Mouse (Mus musculus) embryonic fibroblast, embryonic 13.5 days (primary cell): ENCODE data around the gene Cnga1. TPM values are rescaled to one million over a fixed set of nuclear protein-coding genes. Genes with fewer than 3 reads are reported as not detected.
"Not testable (repeated sequence)": the region's sequence is repeated elsewhere in the genome, so short reads cannot be mapped to it uniquely, and the experiment has no call there.

Source experiments
- H3K27ac ChIP-seq: 2 replicates; pipeline ENCODE4 v1.5.1; 2012; ENCODE audit warnings: low read length, control low read depth, inconsistent platforms; ENCODE audit not compliant: insufficient read depth
- H3K4me1 ChIP-seq: 2 replicates; pipeline ENCODE4 v1.6.1; 2011; ENCODE audit warnings: low read length; ENCODE audit not compliant: control insufficient read depth, insufficient read depth
- H3K4me3 ChIP-seq: 2 replicates; pipeline ENCODE4 v1.5.1; 2011; ENCODE audit warnings: mild to moderate bottlenecking, control low read depth, low read length; ENCODE audit not compliant: insufficient read depth
- CTCF ChIP-seq: IDR thresholded peaks from 2 replicates; pipeline ENCODE4 v1.5.1; 2011; ENCODE audit warnings: mild to moderate bottlenecking, control low read depth, low read length, moderate library complexity, borderline replicate concordance; ENCODE audit not compliant: insufficient read depth
- POLR2A ChIP-seq: IDR thresholded peaks from 2 replicates; pipeline ENCODE4 v1.6.1; 2011; ENCODE audit warnings: low read depth, mild to moderate bottlenecking, control low read depth, low read length, moderate library complexity
- polyA plus RNA-seq: library from polyadenylated mRNA; stranded (reverse); fragments of >200 nt; gene quantifications from 2 replicates; pipeline ENCODE4 v1.2.4, GENCODE M21; 2011; ENCODE audit warnings: low read depth; ENCODE audit not compliant: missing spikeins, insufficient read length

Cnga1 gene
- polyA plus RNA-seq, 1 experiment: not detected

DNA sequence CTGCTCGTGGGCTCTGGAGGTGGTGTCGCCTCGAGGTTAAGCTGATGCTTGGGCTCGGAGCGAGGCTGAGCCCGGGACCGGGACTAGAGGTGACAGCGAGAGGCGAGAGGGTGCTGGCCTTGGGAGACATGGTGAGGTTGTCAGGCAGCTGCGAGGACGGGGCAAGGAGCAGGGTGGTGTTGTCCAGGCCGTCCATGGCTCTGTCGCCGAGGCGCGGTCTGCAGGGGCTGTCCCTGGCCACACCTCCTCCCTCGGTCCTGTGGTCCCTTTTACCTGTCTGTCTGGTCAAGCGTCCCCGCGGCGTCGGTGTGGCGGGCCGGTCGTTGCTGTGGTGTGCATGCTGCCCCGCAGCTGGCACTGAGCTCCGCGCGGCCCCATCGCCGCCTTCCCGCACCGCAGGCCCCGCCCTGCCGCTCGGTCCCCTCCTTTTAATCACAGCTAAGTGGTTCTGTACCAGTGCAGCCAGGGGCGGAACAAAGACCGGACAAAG, 56.8 kb downstream of the Cnga1 start, which contains the start of gene Gm5868:
Gm5868 (minus strand) TSS at position 360 of the 490 bp plus-strand sequence.
- H3K4me3 ChIP-seq: 0 out of 2 replicates have a peak within 1 kb of the TSS, but pooled peaks have one; percentile 14
- no peak within 1 kb of the TSS for H3K27ac ChIP-seq
- no peak for TF ChIP-seq POLR2A
- no peak for TF ChIP-seq CTCF

DNA sequence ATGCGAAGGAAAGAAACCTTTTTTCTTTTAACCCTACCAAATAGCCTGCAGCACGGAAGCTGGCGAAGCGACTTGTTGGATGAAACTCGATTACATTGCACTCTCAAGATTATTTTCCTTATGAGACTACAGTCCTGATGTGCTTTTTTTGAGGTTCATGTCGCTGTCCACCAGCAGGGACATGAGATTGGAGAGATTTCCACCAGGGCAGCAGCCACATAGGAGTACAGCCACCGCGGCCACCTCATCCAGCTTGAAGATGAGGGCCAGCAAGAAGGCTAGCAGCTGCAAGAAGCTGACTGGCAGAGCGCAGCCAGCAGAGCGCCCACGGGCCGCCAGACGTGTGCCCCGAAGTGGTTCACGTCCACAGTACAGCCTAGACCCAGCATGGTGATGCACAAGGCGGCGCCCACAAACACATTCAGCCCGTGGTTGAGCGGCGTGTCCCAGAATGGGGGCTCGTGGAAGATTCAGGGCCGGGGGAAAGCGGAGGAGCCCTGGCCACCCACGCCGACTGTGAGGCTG, 57.3 kb downstream of the Cnga1 start:
- not testable (repeated sequence) for H3K27ac ChIP-seq, H3K4me3 ChIP-seq, H3K4me1 ChIP-seq

More for the DNA sequence above, 56.8 kb downstream of the Cnga1 start, which contains the start of gene Gm5868:
- no peaks in the 10 kb centered on the region for H3K4me1 ChIP-seq

DNA sequence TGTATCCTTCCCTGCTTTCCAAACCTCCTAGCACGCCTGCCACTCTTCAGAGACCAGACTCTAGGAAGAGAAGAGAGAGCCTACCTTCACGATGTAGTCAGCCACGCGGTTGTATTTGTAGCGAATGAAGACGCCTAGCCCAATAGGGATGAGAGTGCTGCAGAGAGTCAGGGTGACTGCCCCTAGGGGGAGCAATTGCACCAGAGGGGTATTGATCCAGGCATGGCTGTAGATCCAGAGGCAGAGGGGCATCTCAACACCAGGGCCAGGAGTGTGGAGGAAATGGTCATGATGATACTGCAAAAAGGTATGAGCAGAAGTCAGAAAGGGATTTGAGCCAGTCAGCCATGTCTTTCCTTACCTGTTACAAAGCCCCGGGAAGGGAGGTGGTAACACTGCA, 58.0 kb downstream of the Cnga1 start:
- H3K4me1 ChIP-seq, H3K4me3 ChIP-seq, H3K27ac ChIP-seq: not testable (repeated sequence)

DNA sequence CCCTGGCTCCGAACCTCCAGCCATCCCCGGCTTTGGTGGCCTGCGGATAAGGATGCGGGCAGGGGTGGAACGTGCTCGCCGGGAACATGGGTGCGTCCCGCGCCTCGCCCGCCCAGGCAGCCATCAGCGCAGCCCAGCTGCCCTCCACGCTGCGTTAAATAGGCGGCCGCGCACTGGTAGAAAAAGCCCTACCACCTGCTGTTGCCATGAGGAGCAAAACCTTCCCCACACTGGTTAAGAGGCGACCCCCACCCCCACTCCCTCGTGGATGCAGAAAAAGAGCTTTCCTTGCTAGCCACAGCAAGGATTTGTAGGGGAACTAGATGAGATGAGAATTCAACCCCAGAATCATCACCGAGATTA, 63.1 kb downstream of the Cnga1 start, which contains the start of gene Zar1:
Zar1 (minus strand) TSS at position 285 of the 363 bp plus-strand sequence.
- H3K27ac ChIP-seq, H3K4me1 ChIP-seq: not testable (repeated sequence)
- peak within 1 kb of the TSS; percentile 9; the same call in 1 of the 2 replicates for H3K4me3 ChIP-seq

DNA sequence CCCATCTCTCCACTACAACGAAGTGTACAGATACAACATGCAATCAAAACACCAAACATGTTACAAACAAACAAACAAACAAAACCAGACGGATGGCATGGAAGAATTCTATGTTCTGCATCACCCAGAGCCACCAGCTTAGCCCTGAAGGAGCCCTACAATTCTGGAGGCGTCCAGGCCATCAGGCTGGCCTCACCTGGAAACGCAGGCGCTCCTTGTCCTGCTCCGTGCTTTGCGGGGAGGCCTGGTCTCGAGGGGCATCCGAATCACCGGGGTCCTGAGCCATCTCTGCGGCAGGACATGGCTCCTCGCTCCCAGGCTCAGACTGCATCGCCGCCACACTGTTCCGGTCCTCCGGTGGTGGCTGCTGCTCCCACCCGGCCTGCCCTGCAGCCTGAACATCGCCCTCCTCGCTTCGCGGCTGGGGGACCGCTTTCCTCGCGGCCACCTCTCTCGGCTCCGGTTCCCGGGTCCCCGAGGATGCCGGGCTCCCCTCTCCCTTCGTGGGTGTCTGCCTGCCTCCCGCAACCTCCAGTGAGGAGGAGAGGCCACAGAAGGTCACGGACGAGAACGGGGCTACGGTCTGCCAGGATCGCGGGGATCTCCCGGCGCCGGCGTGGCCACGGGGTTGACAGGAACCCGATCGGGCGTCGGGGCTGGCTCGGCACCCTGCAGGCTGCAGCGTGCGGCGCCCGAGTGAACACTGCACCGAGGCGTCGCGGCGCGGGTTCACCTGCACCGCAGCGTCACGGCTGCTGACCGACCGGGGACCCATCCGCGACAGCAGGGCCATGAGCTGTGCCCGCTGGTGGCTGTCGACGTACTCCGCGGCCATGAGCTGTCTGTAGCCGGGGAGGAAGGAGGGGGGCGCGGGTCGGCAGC, 63.7 kb downstream of the Cnga1 start:
- H3K27ac ChIP-seq, H3K4me1 ChIP-seq: not testable (repeated sequence)
- peak overlapping the region; percentile 9; the same call in 1 of the 2 replicates for H3K4me3 ChIP-seq

DNA sequence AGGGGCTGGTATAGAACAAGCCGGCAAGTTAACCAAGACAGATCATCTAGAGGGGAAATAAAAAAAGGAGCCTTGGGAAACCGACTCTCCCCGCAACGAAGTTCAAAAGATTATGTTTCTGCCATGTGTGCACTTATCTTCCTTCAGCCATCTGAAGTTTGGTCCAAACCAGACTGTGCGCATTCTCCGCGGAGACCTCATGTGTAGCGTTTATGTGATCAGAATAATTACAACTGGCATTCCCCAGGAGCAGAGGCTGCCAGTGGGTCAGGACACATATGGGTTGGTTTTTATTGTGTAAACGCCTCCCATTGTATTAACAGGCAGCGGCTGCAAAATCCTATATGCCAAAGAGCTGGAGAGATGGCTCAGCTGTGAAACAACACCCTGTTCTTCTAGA, 64.5 kb downstream of the Cnga1 start:
- H3K27ac ChIP-seq, H3K4me3 ChIP-seq, H3K4me1 ChIP-seq: not testable (repeated sequence)

DNA sequence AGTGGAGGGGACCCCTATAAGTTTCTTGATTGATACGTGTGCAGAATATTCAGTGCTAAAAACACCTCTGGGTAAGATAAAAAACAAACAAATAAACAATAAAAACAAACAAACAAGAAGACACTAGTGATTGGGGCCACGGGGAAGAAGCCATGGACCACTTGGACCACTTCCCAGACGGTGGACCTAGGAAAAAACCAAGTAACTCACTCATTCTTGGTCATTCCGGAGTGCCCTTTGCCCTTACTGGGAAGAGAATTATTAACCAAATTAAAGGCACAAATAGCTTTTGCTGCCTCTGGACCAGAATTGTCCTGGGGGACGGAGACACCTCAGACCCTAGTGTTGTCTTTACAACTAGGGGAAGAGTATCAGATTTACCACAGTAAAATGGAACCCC, 78.5 kb downstream of the Cnga1 start:
- Histone ChIP-seq H3K4me1 (no peaks in the 10 kb centered on the region), H3K27ac (no peak overlapping the region), H3K4me3 (no peak overlapping the region)
- TF ChIP-seq POLR2A (no peak), CTCF (no peak)

DNA sequence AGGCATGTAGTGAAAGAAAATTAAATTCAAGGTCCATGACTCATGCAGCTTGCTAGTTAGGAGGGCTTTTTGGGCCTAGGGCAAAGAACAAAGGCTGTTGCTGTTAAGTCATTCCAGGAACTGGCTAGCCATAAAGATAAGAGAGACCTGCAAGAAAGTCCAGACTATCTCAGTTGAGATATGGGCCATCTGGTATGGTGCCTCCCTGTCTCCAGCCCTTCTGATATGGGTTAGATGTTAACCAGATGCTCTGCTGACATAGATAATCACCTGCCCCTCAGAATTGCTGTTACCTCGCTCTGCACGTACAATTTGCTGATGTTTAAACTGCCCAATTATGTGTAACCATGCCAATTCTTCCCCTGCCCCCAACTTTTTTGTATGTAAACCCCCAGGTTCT, 80.9 kb downstream of the Cnga1 start:
- not testable (repeated sequence) for H3K4me3 ChIP-seq, H3K27ac ChIP-seq, H3K4me1 ChIP-seq

DNA sequence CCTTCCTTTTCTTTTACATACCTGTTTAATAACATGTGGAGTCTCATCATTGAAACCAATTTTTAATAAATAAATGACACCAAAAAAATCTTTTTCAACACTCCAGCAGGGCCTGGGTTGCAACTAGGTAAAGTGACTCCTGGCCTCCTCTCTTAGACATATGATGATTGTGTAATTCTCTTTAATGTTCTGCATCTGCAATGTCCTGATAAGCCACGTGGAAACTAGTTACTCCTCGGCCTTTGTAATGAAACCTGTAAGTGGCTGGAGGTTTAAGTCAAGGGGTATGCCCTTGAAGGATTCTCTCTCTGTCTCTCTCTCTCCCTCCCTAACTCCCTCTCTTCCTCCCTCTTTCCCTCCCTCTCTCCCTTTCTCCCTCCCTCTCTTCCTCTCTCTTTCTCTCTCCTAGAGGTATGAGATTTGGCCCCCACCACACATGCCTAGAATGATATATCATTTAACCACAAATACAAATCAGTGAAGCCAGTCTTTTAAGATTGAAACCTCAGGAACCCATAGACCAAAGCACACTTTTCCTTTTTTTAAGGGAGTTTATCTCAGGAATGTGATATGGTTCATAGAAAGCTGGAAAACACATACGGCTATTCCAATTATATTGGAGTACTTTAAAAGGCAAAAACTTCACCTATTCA, 83.0 kb downstream of the Cnga1 start:
- H3K27ac ChIP-seq: no peak overlapping the region
- TF ChIP-seq CTCF: no peak
- no peak for TF ChIP-seq POLR2A
- no peaks in the 10 kb centered on the region for H3K4me1 ChIP-seq
- H3K4me3 ChIP-seq: no peak overlapping the region

DNA sequence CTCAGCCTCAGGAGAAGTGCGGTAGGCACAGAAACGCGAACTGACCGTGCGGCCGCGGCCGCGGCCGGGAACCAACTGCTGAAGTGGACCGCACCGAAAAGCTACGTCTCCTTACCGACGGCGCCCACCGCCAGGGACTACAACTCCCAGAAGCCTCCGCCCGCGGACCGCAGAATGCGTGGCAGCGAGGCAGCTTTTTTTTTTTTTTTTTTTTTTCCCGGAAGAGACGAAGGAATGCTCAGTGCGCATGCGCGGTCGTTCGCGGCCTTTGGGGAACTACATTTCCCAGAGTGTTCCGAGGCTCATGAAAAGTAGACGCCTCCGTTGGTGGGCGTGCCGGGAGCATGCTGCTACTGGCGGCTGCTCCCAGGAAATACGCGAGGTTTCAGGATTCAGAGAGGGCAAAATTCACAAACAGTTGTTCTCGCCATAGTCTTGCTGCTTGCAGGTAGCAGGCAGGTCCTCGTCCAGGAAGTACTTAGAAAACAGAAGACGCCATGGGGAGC, 84.5 kb downstream of the Cnga1 start, which contains the start of gene Nfxl1:
Nfxl1 (minus strand) TSS at position 141 of the 506 bp plus-strand sequence.
- peak within 1 kb of the TSS; percentile 74 for H3K4me3 ChIP-seq
- H3K27ac ChIP-seq: 0 out of 2 replicates have a peak within 1 kb of the TSS, but pooled peaks have one; percentile 7
- peak; percentile 83 for TF ChIP-seq POLR2A
- no peak for TF ChIP-seq CTCF
- no peaks in the 10 kb centered on the region for H3K4me1 ChIP-seq
